In the genomic region with DNA sequence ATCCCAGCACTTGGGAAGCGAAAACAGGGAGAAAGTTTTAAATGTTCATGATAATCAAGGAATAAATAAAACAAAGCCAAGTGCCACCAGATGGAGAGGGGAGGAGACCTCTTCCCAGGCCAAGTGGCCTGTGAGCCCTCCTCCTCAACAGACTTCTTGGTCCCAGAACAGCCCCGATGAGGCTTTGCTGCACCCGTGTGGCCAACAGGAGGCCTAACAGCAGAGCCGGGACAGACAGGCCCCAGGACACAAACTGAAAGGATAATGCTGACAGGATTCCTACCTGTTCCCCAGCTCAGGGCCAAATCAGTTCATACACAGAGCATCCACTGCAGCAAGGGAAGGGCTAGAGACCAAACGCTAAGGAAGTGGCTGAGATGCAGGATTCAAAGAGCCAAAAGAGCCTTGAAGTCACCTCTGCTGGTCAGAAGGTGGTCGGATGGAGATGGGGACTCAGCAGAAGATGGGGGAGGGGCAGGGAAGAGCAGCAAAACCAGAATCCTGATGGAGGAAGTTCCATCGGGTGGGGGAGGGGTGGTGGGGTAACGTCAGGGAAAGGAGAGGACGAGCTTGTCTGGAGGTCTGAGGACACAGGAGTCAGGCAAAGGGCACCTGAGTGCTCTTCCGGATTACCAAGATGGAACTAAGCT, we compare ENCODE assay signal across 9 mouse cellular contexts. TPM values are rescaled to one million over a fixed set of nuclear protein-coding genes. Genes with fewer than 3 reads are reported as not detected.
DNase-seq lines count a peak whose midpoint lies in the region; ATAC-seq and TF ChIP-seq lines count a peak whose summit lies in the region.
"Had no signal": no experiment of that assay in that cellular context is flagged by ENCODE, and none has a peak within 500 bp of the region (broad histone marks: within the 10 kb centered on the region; RNA-seq: fewer than 3 reads in every experiment).

No protein-coding gene starts in this region.

- peaks cover 66% of the 10 kb centered on the region for H3K36me3 ChIP-seq in heart, embryonic 10.5 days
- H3K36me3 ChIP-seq in kidney, postnatal 0 days (ENCODE audit: insufficient read depth, low read length), result peaks cover 37% of the 10 kb centered on the region

- H3K9me3 ChIP-seq in heart, embryonic 10.5 days, result no peaks in the 10 kb centered on the region
- no peaks in the 10 kb centered on the region for H3K9me3 ChIP-seq in kidney, postnatal 0 days (replicated peaks; ENCODE audit: low read length)

- no peaks in the 10 kb centered on the region for H3K27me3 ChIP-seq in heart, embryonic 10.5 days (ENCODE audit: insufficient read depth, poor library complexity, severe bottlenecking)
- H3K27me3 ChIP-seq in kidney, postnatal 0 days (ENCODE audit: insufficient read depth, low read length), result no peaks in the 10 kb centered on the region

- DNase-seq in 416B (ENCODE audit: low read depth), result peak; percentile 42
- peak; percentile 56 for DNase-seq in Muller cell, postnatal 12 days (ENCODE audit: inconsistent ontology term)
- DNase-seq in embryo, embryonic 10.5 days (ENCODE audit: low spot score), result peak; percentile 85
- DNase-seq in heart, embryonic 10.5 days (ENCODE audit: low spot score), result no peak
- peak; percentile 85 for DNase-seq in kidney, postnatal 0 days (ENCODE audit: low spot score)
- peak; percentile 33 for DNase-seq in lung, adult 2 months
- DNase-seq in spleen, postnatal 36 days (ENCODE audit: low spot score in 2 of 2), result no peak

- peak overlapping the region; percentile 56 for H3K27ac ChIP-seq in heart, embryonic 10.5 days
- peak overlapping the region; percentile 11; the same call in 1 of the 2 replicates for H3K27ac ChIP-seq in kidney, postnatal 0 days
- no peak overlapping the region for H3K27ac ChIP-seq in olfactory bulb, adult 2 months (ENCODE audit: insufficient read depth, low read depth, low read length)

- peak; percentile 89 for TF ChIP-seq CTCF in kidney, postnatal 0 days (IDR thresholded peaks at IDR 0.05; ENCODE audit: low read depth)
- peak; percentile 76 for TF ChIP-seq CTCF in lung, adult 2 months (IDR thresholded peaks at IDR 0.05; ENCODE audit: insufficient read depth, low read length)
- TF ChIP-seq CTCF in olfactory bulb, adult 2 months (IDR thresholded peaks at IDR 0.05; ENCODE audit: insufficient read depth, low read depth, low read length), result peak; percentile 97

- 22% methylated on average over 10 of the region's 10 CpGs for WGBS in heart, embryonic 10.5 days
- 30% methylated on average over 10 of the region's 10 CpGs for WGBS in kidney, postnatal 0 days
- 31% methylated on average over 10 of the region's 10 CpGs for WGBS in lung, adult 2 months
- 39% methylated on average over 10 of the region's 10 CpGs for WGBS in olfactory bulb, adult 2 months

- no peak for TF ChIP-seq POLR2A in lung, adult 2 months (IDR thresholded peaks at IDR 0.05; ENCODE audit: borderline replicate concordance, extremely low read depth, low read depth, low read length)
- TF ChIP-seq POLR2A in olfactory bulb, adult 2 months (IDR thresholded peaks at IDR 0.05; ENCODE audit: insufficient read depth, low read depth, low read length), result no peak

- H3K4me3 ChIP-seq in heart, embryonic 10.5 days, result no peak overlapping the region
- H3K4me3 ChIP-seq in kidney, postnatal 0 days (replicated peaks; ENCODE audit: low read depth, low read length), result no peak overlapping the region
- H3K4me3 ChIP-seq in lung, adult 2 months (replicated peaks; ENCODE audit: extremely low read depth, low read depth, low read length), result no peak overlapping the region
- H3K4me3 ChIP-seq in olfactory bulb, adult 2 months (ENCODE audit: insufficient read depth, low read depth, low read length), result no peak overlapping the region
- H3K4me3 ChIP-seq: erythroblast, embryonic 14.5 days had no signal

- H3K4me1 ChIP-seq in heart, embryonic 10.5 days, result peaks cover 18% of the 10 kb centered on the region
- H3K4me1 ChIP-seq in kidney, postnatal 0 days (replicated peaks; ENCODE audit: insufficient read depth, low read length), result 0 out of 2 replicates have a peak, but pooled peaks cover 3% of the 10 kb centered on the region
- H3K4me1 ChIP-seq in lung, adult 2 months (ENCODE audit: control insufficient read depth, insufficient read depth, low read length), result 0 out of 2 replicates have a peak, but pooled peaks cover 3% of the 10 kb centered on the region
- peaks cover 2% of the 10 kb centered on the region; the same call in 1 of the 2 replicates for H3K4me1 ChIP-seq in olfactory bulb, adult 2 months (ENCODE audit: control insufficient read depth, insufficient read depth, low read length)

- H3K4me2 ChIP-seq in kidney, postnatal 0 days (ENCODE audit: low read length), result no peak overlapping the region

- no peak overlapping the region for H3K9ac ChIP-seq in kidney, postnatal 0 days (ENCODE audit: low read depth, low read length)

- no peak for ATAC-seq in kidney, postnatal 0 days (replicated peaks; ENCODE audit: low FRiP score, low read depth)

RNA-seq across cellular contexts. Expression of a gene that starts 51.9 kb away (rescaled TPM):
- polyA plus RNA-seq in heart, embryonic 10.5 days (2016; fragmentation: Nextera tagmentation; extraction: Ambion mirVana), result 0.68 and 0.85 TPM in 2 replicates
- polyA plus RNA-seq in kidney, postnatal 0 days (2015; fragmentation: Nextera tagmentation; extraction: Ambion mirVana), result 0.76 and 0.85 TPM in 2 replicates
- 0.06 and 0.09 TPM in 2 replicates for polyA plus RNA-seq in lung, adult 2 months (2012; rRNA removed)
- polyA plus RNA-seq in olfactory bulb, adult 2 months (2012; ENCODE audit: insufficient read depth, insufficient read length, low replicate concordance, missing spikeins), result not detected in 2 replicates
- polyA plus RNA-seq: erythroblast, embryonic 14.5 days had no signal

Comparison
In these comparisons a context has a peak if more than half of its experiments do, and no peak if none do; other contexts are left out.
1. DNase-seq: peak in 416B (single experiment), Muller cell, postnatal 12 days (single experiment), embryo, embryonic 10.5 days (single experiment), kidney, postnatal 0 days (single experiment) and lung, adult 2 months (single experiment); none in heart, embryonic 10.5 days (single experiment) and spleen, postnatal 36 days (0 of 2).
2. RNA of a gene that starts 51.9 kb away (polyA plus RNA-seq): not detected in olfactory bulb, adult 2 months; 0.68 to 0.85 TPM in heart, embryonic 10.5 days, 0.76 to 0.85 TPM in kidney, postnatal 0 days and 0.06 to 0.09 TPM in lung, adult 2 months; every median in the first group is over 10 times any median in the second.
3. Peak in every context shown above with its lines, with median percentiles within 50 percentile points of each other: CTCF ChIP-seq.